Mouse (Mus musculus) induced T-regulatory cell, adult 2 months (primary cell): Measurements from ENCODE around the gene Lrba.

Source experiments
- DNase-seq: peaks from one replicate; pipeline ENCODE4 v3.0.0-alpha.2; 2012; ENCODE audit warnings: low read depth

Gene Lrba

DNA sequence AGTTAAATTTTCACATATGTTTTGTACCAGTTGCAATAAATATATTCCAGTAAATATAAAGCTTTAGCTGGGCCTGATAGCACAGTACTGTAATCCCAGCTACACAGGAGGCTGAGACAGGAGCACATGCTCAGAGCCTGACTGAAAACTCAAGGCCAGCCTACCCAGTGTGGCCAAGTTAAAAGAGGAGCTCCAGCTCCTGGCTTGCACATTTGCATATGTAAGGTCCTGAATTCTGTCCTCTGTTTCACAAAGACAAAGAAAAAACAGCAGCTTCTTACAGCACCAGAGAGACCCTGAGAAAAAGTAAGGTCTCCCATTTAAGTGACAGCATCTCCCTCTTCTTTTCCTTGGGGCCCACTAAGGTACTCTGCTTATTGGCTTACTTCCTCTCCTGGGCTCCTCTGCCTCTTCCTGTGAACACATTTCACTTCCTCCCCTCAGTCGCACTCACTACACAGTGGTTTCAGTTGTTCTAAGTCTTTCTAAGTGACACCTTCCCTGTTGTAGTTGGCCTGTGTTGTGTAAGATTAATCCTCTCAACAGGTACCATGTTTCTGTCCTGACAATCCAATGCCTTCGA, 453.2 kb downstream of the Lrba start:
- peak; percentile 25 for DNase-seq

DNA sequence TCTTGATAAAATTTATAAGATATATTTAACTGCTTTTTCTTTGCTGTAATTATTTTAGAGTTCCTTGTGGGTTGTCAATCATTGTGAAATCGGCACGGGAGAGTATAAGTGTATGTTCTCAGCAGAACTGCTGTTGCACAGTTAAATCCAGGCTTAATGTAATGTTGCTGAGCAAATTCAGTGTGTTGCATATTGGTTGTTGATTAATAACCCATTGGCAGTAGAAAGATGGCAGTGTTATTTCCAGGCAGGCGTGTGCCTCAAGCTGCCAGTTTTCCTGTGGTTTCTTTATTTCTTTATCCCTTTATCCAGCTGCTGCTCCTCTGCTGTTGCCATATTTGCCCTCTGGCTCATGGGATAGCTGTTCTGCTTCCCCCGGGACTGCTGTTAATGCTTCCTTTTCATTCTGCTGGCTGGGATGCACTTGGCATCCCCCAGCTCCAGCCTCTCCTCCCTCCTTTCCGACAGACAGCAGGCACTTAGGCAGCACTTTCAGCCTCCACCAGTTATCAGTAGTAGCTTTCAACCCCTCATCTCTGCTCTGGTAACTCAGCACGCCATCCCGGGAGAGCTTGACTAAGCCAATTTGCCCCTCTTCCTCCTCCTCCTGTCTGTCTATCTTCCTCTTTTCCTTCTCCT, 463.2 kb downstream of the Lrba start:
- DNase-seq: no peak

- no peak for DNase-seq
These were observed 464.0 kb downstream of the Lrba start for GRCm38 (mm10) chr3:86688438-86688837.

DNA sequence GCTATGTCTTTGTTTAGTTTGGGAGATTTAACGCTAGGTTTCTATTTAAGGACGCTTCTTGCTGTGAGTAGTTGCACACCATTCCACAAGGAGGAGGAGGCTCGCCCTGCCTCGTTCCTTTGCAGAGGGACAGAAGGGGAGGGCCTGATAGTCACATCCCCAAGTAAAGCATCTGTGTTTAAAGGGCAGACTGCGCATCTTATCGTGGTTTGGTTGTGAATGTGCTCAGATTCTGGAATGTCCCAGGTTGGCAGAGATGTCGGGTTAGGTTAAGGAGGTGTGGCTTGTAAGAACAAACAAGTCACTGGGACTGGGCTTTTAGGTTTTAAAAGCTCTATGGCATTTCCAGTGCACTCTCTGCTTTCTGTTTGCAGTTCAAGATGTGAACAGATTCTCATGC, 464.8 kb downstream of the Lrba start:
- no peak for DNase-seq

DNA sequence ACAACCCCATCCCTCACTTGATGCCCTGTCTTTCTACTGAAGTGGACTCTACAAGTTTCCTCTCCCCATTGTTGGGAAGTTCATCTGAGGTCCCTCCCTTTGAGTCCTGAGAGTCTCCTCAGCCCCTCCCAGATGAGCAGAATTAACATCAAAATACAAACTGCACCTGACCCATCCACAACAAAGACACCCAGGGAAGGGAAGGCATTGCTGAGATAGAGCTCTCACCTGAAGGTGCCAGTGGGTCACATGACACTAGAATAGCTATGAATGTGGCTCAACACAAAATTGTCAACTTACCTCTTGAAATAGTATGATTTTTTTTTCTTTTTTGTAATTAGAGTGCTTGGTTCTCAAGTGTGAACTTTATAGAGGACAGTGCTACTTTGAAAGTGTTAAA, 468.3 kb downstream of the Lrba start:
- no peak for DNase-seq

DNA sequence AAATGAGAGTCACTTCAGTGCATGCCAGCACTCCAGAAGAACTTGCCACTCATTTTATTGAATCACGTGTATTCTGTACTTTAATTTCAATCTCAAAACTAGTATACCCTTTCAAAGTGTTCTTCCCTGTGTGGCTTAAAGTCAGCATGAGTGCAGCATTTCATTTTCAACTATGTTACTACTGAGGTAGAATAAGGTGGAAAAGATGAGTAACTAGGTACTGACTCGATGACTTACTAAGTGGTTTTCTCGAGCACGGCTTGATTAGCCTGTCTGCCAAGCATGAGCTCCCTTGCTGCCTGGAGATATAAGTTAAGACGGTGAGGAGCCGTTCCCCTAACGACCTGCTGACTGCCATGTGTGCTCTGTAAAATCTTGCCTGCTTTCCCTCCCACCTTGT, 469.1 kb downstream of the Lrba start:
- no peak for DNase-seq

GRCm38 (mm10) chr3:86698947-86699346, 474.5 kb downstream of the Lrba start:
- DNase-seq: no peak

- DNase-seq: no peak
These were observed 476.7 kb downstream of the Lrba start for GRCm38 (mm10) chr3:86701163-86701563.

DNA sequence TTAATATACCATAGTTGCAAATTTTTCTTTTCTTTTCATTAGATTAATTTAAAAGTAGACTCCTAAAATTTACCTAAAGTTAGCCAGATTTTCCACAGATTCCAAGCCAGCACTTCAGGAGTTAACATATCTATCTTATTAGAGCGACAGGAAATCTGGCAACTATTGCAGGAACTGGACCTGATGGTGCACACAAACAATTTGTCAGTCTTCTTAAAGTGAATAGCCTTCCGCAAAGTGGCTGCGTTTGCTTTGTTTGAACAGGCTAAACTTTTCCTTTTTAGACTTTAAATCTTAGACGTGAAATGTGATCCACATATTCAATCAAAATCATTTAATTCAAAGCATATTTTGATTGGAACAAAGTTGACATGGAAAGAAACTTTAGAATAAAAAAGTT, 485.0 kb downstream of the Lrba start:
- no peak for DNase-seq

DNA sequence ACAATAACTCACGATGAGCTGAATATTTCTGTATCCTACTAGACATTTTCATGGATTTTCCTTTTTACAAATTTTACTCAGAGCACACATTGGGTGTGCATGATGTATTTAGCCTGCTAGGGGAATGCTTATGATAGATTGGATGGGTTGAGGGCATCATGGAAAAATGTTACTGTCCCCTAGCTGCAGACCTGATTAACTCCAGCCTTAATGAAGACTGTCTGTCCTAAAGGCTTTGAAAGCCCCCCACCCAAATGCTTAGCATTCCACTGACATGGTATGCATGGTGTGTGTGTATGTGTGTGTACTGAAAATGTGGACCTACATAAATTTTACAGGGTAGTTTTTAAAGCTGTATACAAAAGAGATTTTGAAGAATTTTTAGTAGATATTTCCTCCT, 487.1 kb downstream of the Lrba start:
- no peak for DNase-seq

GRCm38 (mm10) chr3:86712758-86713157, 488.3 kb downstream of the Lrba start:
- no peak for DNase-seq

DNA sequence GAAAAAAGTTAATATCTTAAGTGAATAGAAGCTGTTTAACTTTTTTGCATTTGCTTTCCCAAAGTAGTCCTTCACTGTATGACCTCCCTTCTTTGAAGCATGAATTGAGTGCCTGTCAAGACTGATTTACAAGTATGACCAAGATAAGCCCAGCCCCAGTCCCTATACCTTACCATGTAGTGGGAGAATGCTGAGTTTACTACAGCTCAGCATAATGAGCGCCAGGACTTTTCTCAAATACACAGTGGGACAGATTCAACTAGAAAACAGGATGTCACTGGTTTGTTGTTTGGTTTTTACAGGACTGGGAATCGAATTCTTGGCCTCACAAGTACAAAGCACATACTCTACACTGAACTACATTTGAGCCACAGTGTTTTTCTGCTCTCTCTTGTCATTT, 490.0 kb downstream of the Lrba start:
- no peak for DNase-seq

- DNase-seq: no peak
These were observed 499.2 kb downstream of the Lrba start for GRCm38 (mm10) chr3:86723415-86724298.

GRCm38 (mm10) chr3:86725113-86725512, 500.6 kb downstream of the Lrba start:
- DNase-seq: no peak

DNA sequence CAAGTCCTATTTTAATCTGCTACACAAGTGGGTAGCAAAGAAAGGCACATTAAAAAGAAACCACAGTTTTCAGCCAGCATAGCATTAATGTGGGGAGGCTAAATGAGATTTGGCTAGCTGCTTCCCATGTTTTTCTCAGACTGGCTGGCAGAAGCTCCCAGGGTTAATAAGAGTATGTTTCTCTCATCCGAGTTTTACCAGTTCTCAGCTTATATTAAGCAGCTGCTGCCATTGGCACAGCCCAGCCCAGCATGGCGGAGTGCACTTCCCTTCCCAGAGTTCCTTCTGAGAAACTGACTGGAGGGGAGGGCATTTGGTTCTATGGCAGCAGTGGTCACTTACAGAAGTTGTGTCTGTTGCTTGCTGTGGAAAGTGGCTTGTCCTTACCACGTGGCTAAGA, 514.4 kb downstream of the Lrba start:
- no peak for DNase-seq

DNA sequence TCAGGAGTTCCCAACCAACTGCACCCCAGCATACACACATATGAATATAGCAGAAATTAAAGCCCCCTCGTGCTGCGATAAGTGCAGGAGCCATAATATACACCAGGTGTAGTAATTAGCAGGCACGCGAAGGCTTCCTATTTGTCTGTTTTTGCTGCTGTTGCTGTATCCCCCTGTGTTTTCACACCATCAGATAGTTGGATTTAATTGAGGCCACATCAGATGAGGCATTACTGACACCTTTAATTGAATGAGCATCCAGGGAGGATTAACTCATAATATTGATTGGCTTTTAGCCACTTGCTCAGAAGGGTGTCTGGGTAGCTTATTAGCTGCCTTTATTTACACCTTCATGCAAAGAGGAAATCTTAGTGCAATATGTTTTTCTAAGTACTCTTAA, 515.3 kb downstream of the Lrba start:
- no peak for DNase-seq

DNA sequence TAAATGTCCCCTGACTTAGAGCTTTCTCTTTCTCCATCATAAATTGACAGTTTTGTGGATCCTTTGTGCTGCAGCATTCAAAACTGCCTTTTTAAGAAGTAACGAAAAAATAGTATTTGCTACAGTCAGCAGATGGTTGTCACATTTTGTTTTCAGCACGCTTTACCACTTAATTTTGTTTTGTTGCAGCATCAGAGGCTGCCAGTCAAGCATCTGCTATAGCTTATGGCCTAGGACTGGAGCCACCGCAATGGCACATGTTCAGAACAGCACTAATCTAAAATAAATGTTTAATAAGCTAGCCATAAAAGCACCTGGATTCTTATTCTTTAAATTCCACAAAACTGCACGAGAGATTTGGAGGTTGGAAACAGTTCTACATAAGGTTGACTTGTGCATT, 520.9 kb downstream of the Lrba start:
- no peak for DNase-seq

- DNase-seq: no peak
These were observed 521.5 kb downstream of the Lrba start for GRCm38 (mm10) chr3:86745769-86746512.

DNA sequence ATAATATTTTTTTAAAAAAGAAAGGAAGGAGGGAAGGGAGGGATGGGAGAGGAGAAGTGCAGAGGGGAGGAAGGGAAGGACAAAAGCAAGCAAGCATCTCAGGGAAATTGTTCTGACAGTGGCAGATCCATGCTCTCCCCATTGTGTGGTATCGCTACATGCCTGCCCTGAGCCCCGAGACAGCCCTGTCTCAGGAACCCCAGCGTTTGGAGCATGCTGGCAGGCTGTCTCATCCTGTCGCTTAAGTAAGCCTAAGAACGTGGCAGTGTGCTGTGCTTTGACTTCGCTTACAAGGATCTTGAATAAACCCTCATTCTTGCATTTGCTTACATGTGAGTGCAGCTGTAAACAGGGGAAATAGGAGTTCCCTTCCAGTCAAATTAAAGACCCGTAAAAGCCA, 526.2 kb downstream of the Lrba start:
- no peak for DNase-seq

- no peak for DNase-seq
These were observed 529.7 kb downstream of the Lrba start for GRCm38 (mm10) chr3:86754178-86754577.

- DNase-seq: no peak
These were observed 530.4 kb downstream of the Lrba start for GRCm38 (mm10) chr3:86754595-86755557.
